Mouse (Mus musculus): Measurements from ENCODE around the gene Jmjd1c.

DNA sequence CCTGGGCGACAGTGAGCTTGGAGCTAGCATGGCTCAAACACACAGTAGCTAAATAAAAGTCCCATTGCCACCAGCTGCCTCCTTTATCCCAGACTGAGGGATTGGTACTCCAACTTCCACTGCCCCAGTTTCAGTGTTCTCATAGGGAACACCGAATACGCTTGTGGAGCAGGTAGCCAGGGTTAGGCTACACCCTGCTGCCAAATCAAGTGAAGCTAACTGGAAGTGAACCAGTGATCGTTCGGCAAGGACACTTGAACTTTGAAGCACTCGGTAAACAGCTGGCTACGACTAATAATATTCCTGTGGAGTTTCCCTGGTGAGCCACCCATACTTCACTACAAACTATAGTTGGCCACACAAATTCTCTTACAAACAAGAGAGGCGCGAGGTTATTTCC, 187.6 kb downstream of the Jmjd1c start:
- TF ChIP-seq POLR2A (IDR thresholded peaks at IDR 0.05; ENCODE audit: insufficient read depth, low read depth, low read length) (no peak), EP300 (IDR thresholded peaks at IDR 0.05; ENCODE audit: insufficient read depth, low read depth, low read length) (no peak)

All from heart, adult 2 months (tissue).